Mouse (Mus musculus) testis, adult 2 months (tissue): ENCODE results near the gene Plpp3. TPM values are rescaled to one million over a fixed set of nuclear protein-coding genes. Genes with fewer than 3 reads are reported as not detected.
"Not testable (repeated sequence)": the region's sequence is repeated elsewhere in the genome, so short reads cannot be mapped to it uniquely, and the experiment has no call there.

Experiments
- H3K27ac ChIP-seq: fragments of 200-500 bp; 2 replicates; pipeline ENCODE4 v1.5.1; 2012; ENCODE audit warnings: low read depth, low read length; ENCODE audit not compliant: control insufficient read depth, insufficient read depth
- H3K27me3 ChIP-seq: fragments of 200-500 bp; 2 replicates; pipeline ENCODE4 v1.6.1; 2012; ENCODE audit warnings: mild to moderate bottlenecking, low read length, moderate library complexity; ENCODE audit not compliant: control insufficient read depth, insufficient read depth
- H3K36me3 ChIP-seq: fragments of 200-500 bp; 2 replicates; pipeline ENCODE4 v1.6.1; 2012; ENCODE audit warnings: mild to moderate bottlenecking, low read length; ENCODE audit not compliant: control insufficient read depth, insufficient read depth
- H3K4me1 ChIP-seq: fragments of 200-500 bp; 2 replicates; pipeline ENCODE4 v1.6.1; 2012; ENCODE audit warnings: low read length; ENCODE audit not compliant: control insufficient read depth, insufficient read depth
- H3K4me3 ChIP-seq: fragments of 200-500 bp; 2 replicates; pipeline ENCODE4 v1.5.1; 2012; ENCODE audit warnings: low read depth, mild to moderate bottlenecking, low read length, moderate library complexity, mixed read lengths; ENCODE audit not compliant: control insufficient read depth
- CTCF ChIP-seq: fragments of 200-500 bp; IDR thresholded peaks from 2 replicates; pipeline ENCODE4 v1.5.1; 2012; ENCODE audit warnings: low read depth, mild to moderate bottlenecking, inconsistent platforms, low read length, moderate library complexity; ENCODE audit not compliant: control insufficient read depth, insufficient read depth, insufficient replicate concordance
- POLR2A ChIP-seq: fragments of 200-500 bp; IDR thresholded peaks from 2 replicates; pipeline ENCODE4 v1.6.1; 2012; ENCODE audit warnings: low read depth, mild to moderate bottlenecking, inconsistent platforms, low read length, moderate library complexity; ENCODE audit not compliant: control insufficient read depth
- polyA plus RNA-seq: library from polyadenylated mRNA; depleted of rRNA; stranded (reverse); fragments of >200 nt; gene quantifications from 2 replicates; pipeline ENCODE4 v1.2.3, GENCODE M21; 2012

Plpp3 gene
- polyA plus RNA-seq, 1 experiment: 12.5 TPM

GRCm38 (mm10) chr4:105265041-105265440 lies 107.9 kb downstream of the Plpp3 start:
- Histone ChIP-seq H3K4me1 (no peaks in the 10 kb centered on the region; the same call in 1 of the 2 replicates), H3K27me3 (no peaks in the 10 kb centered on the region), H3K36me3 (no peaks in the 10 kb centered on the region), H3K4me3 (no peak overlapping the region), H3K27ac (no peak overlapping the region)
- TF ChIP-seq CTCF (no peak), POLR2A (no peak)

GRCm38 (mm10) chr4:105265678-105266077 lies 108.5 kb downstream of the Plpp3 start:
- no peak for TF ChIP-seq POLR2A
- no peak for TF ChIP-seq CTCF
- H3K4me1 ChIP-seq: no peaks in the 10 kb centered on the region; the same call in 1 of the 2 replicates
- H3K27ac ChIP-seq: no peak overlapping the region
- no peaks in the 10 kb centered on the region for H3K36me3 ChIP-seq
- H3K27me3 ChIP-seq: no peaks in the 10 kb centered on the region
- H3K4me3 ChIP-seq: no peak overlapping the region

GRCm38 (mm10) chr4:105268202-105268730 lies 111.1 kb downstream of the Plpp3 start:
- Histone ChIP-seq H3K4me3 (no peak overlapping the region), H3K27ac (no peak overlapping the region), H3K36me3 (no peaks in the 10 kb centered on the region), H3K4me1 (no peaks in the 10 kb centered on the region), H3K27me3 (no peaks in the 10 kb centered on the region)
- TF ChIP-seq POLR2A (no peak), CTCF (no peak)

- not testable (repeated sequence) for H3K27me3 ChIP-seq, H3K27ac ChIP-seq, H3K4me3 ChIP-seq, H3K4me1 ChIP-seq, H3K36me3 ChIP-seq
Measured at GRCm38 (mm10) chr4:105269398-105269797, 112.3 kb downstream of the Plpp3 start.

- TF ChIP-seq POLR2A: no peak
- no peak for TF ChIP-seq CTCF
- Histone ChIP-seq H3K27me3 (no peaks in the 10 kb centered on the region), H3K4me3 (no peak overlapping the region), H3K27ac (no peak overlapping the region), H3K36me3 (no peaks in the 10 kb centered on the region), H3K4me1 (no peaks in the 10 kb centered on the region)
Measured at GRCm38 (mm10) chr4:105271166-105271565, 114.0 kb downstream of the Plpp3 start.

- Histone ChIP-seq H3K36me3 (no peaks in the 10 kb centered on the region), H3K4me3 (no peak overlapping the region), H3K4me1 (no peaks in the 10 kb centered on the region), H3K27ac (no peak overlapping the region), H3K27me3 (no peaks in the 10 kb centered on the region)
- TF ChIP-seq CTCF (no peak), POLR2A (no peak)
Measured at GRCm38 (mm10) chr4:105273034-105273433, 115.9 kb downstream of the Plpp3 start.

GRCm38 (mm10) chr4:105273486-105273885 lies 116.3 kb downstream of the Plpp3 start:
- no peaks in the 10 kb centered on the region for H3K36me3 ChIP-seq

GRCm38 (mm10) chr4:105275616-105276015 lies 118.5 kb downstream of the Plpp3 start:
- no peak overlapping the region for H3K27ac ChIP-seq
- H3K4me3 ChIP-seq: no peak overlapping the region
- TF ChIP-seq POLR2A (no peak), CTCF (no peak)
- no peaks in the 10 kb centered on the region for H3K36me3 ChIP-seq
- no peaks in the 10 kb centered on the region for H3K27me3 ChIP-seq
- H3K4me1 ChIP-seq: no peaks in the 10 kb centered on the region

More at GRCm38 (mm10) chr4:105273486-105273885, 116.3 kb downstream of the Plpp3 start:
- Histone ChIP-seq H3K4me1 (no peaks in the 10 kb centered on the region), H3K27ac (no peak overlapping the region), H3K4me3 (no peak overlapping the region), H3K27me3 (no peaks in the 10 kb centered on the region)
- TF ChIP-seq CTCF (no peak), POLR2A (no peak)
